Mouse (Mus musculus) ES-Bruce4 (cell line): ENCODE data around the gene Flywch1.
A peak's percentile ranks its signal among the peaks of the same experiment; 100 is the strongest.

Experiments used
- CTCF ChIP-seq: IDR thresholded peaks from one replicate; pipeline ENCODE4 v1.8.1; 2011; ENCODE audit warnings: low read depth, low read length
- EP300 ChIP-seq: IDR thresholded peaks from 2 replicates; pipeline ENCODE4 v1.6.1; 2011; ENCODE audit warnings: low read depth, low read length; ENCODE audit not compliant: insufficient read depth

DNA sequence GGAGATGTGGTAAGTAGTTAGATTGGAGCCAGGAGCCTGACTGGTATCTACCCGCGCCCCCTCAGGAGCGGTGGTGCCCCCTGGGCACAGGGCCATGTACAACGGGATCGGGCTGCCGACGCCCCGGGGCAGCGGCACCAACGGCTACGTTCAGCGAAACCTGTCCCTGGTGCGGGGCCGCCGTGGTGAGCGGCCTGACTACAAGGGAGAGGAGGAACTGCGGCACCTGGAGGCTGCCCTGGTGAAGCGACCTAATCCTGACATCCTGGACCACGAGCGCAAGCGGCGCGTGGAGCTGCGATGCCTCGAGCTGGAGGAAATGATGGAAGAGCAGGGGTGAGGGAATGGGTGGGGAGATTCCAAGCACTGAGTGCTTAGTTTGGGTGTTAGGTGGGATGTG, 35.5 kb upstream of the Flywch1 start:
- TF ChIP-seq CTCF (peak; percentile 42), EP300 (no peak)
